Mouse (Mus musculus): Measurements from ENCODE around the gene Sgms1. TPM values are rescaled to one million over a fixed set of nuclear protein-coding genes. Genes with fewer than 3 reads are reported as not detected.
"Not testable (repeated sequence)": the region's sequence is repeated elsewhere in the genome, so short reads cannot be mapped to it uniquely, and the experiment has no call there.

Sgms1 gene
- polyA plus RNA-seq, 1 experiment from 2014 or later: 14.3 TPM

DNA sequence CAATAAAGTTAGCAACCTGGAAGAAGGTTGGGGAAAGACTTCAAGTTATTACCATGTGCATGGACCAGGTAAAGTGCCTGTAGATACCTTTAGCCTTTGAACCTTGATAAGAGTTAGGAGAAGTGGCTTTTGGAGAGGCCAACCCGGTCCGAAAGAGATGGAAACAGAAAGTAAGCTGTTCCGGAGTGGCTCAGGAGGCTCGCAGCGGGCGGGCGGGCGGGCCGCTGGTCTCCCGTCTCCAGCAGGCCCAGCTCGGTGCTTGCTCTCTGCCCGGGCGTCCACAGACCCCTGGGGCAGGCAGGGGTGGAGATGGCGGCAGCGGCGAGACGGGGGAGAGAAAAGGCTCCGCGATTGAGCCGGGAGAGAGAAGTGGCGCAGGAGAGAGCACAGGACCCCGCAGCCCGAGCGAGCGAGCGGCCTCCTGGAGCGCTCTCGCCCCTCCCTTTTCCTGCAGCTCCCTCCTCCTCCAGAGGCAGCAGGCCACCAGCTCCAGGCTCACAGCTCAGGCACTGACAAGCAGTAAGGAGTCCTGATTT, 281.7 kb downstream of the Sgms1 start, which contains the start of gene Asah2:
Gene Asah2, minus strand, starts transcription at position 441 of the 536 bp plus-strand sequence.
- no peaks in the 10 kb centered on the region; the same call in 1 of the 2 replicates for H3K9me3 ChIP-seq (replicated peaks)

GRCm38 (mm10) chr19:32106750-32107149, 282.8 kb downstream of the Sgms1 start:
- DNase-seq (ENCODE audit: low spot score): no peak
- Histone ChIP-seq H3K36me3 (no peaks in the 10 kb centered on the region), H3K27ac (no peak overlapping the region), H3K4me1 (peaks cover 15% of the 10 kb centered on the region; the same call in 1 of the 2 replicates), H3K27me3 (ENCODE audit: low read depth, poor library complexity, severe bottlenecking) (0 out of 2 replicates have a peak, but pooled peaks cover 3% of the 10 kb centered on the region), H3K9me3 (replicated peaks) (no peaks in the 10 kb centered on the region; the same call in 1 of the 2 replicates), H3K4me3 (no peak overlapping the region)
- 92% methylated on average over 2 of the region's 2 CpGs for WGBS

More for the DNA sequence above, 281.7 kb downstream of the Sgms1 start, which contains the start of gene Asah2:
- peaks cover 10% of the 10 kb centered on the region; the same call in 1 of the 2 replicates for H3K4me1 ChIP-seq
- peak within 1 kb of the TSS; percentile 72 for H3K4me3 ChIP-seq
- DNase-seq (ENCODE audit: low spot score): peak; percentile 82
- 0 out of 2 replicates have a peak, but pooled peaks cover 3% of the 10 kb centered on the region for H3K27me3 ChIP-seq (ENCODE audit: low read depth, poor library complexity, severe bottlenecking)
- H3K27ac ChIP-seq: peak within 1 kb of the TSS; percentile 95
- under 1% methylated on average over 28 of the region's 28 CpGs for WGBS
- H3K36me3 ChIP-seq: no peaks in the 10 kb centered on the region

DNA sequence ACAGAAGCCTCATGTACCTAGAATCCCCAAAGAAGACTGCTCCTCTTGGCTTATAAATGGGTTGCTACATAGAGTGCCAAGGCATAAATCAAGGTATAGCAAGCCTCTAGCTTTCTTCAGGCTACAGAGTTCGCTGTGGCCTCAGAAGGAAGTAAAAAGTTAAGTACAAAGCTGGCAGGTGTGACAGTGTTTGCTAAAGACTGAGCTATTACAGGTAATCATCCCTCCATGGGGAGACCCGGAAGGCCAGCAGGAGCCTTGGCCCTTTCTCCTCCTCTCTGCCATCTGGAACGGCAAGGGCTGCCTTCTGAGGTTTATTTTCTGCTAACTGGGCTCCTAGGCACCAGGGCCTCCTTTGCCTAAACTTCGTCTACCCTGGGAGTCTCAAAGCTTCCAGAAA, 285.3 kb downstream of the Sgms1 start:
- Histone ChIP-seq H3K4me3 (no peak overlapping the region), H3K4me1 (peaks cover 15% of the 10 kb centered on the region; the same call in 1 of the 2 replicates), H3K27ac (no peak overlapping the region), H3K9me3 (replicated peaks) (no peaks in the 10 kb centered on the region; the same call in 1 of the 2 replicates), H3K27me3 (ENCODE audit: low read depth, poor library complexity, severe bottlenecking) (0 out of 2 replicates have a peak, but pooled peaks cover 3% of the 10 kb centered on the region), H3K36me3 (no peaks in the 10 kb centered on the region)
- DNase-seq (ENCODE audit: low spot score): no peak
- WGBS: 62% methylated on average over 4 of the region's 4 CpGs

- 17% methylated on average over 9 of the region's 9 CpGs for WGBS
- no peak for DNase-seq (ENCODE audit: low spot score)
- Histone ChIP-seq H3K9me3 (replicated peaks) (no peaks in the 10 kb centered on the region; the same call in 1 of the 2 replicates), H3K4me3 (peak overlapping the region; percentile 23), H3K27ac (no peak overlapping the region), H3K36me3 (no peaks in the 10 kb centered on the region), H3K27me3 (ENCODE audit: low read depth, poor library complexity, severe bottlenecking) (0 out of 2 replicates have a peak, but pooled peaks cover 3% of the 10 kb centered on the region), H3K4me1 (peaks cover 13% of the 10 kb centered on the region; the same call in 1 of the 2 replicates)
Observed at GRCm38 (mm10) chr19:32102976-32103300, 286.6 kb downstream of the Sgms1 start.

DNA sequence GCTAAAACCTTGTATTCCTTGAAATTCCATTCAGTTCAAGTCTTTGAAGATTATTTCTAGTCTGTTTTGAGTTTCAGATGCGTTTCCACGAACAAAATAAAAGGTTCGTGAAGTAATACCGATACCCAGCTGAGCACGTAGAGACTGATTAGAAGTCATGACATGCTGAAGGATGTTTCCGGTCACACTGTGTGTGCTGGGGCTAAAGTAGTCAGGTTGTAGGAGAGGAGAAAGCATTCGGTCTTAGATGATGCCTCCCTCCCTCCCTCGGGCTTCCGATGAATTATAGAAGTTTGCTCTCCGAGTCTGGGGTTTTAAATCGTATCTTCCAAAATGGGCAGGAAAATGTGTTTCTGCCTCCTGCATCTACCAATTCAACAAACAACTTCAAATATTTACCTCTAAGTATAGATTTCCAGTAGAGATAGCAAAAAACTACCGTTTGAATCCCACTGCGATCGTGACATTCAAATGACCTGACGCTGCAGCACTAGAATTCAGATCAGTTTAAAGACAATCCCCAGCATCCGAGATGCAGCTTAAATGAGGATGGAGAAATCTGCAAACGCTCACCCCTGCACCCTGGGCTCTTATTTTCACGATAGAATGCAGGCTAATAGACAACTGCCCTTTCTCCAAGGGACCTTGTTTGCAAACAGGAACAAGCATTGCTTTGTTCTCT, 287.1 kb downstream of the Sgms1 start:
- WGBS: 36% methylated on average over 18 of the region's 18 CpGs
- Histone ChIP-seq H3K27me3 (ENCODE audit: low read depth, poor library complexity, severe bottlenecking) (0 out of 2 replicates have a peak, but pooled peaks cover 3% of the 10 kb centered on the region), H3K4me3 (peak overlapping the region; percentile 23), H3K9me3 (replicated peaks) (no peaks in the 10 kb centered on the region), H3K4me1 (peaks cover 9% of the 10 kb centered on the region; the same call in 1 of the 2 replicates), H3K27ac (no peak overlapping the region), H3K36me3 (no peaks in the 10 kb centered on the region)
- DNase-seq (ENCODE audit: low spot score): no peak

GRCm38 (mm10) chr19:32098582-32098981, 290.9 kb downstream of the Sgms1 start:
- no peak for DNase-seq (ENCODE audit: low spot score)
- H3K9me3 ChIP-seq (replicated peaks): no peaks in the 10 kb centered on the region
- H3K4me1 ChIP-seq: 0 out of 2 replicates have a peak, but pooled peaks cover 5% of the 10 kb centered on the region
- no peaks in the 10 kb centered on the region for H3K36me3 ChIP-seq
- 79% methylated on average over 3 of the region's 3 CpGs for WGBS
- 0 out of 2 replicates have a peak, but pooled peaks cover 3% of the 10 kb centered on the region for H3K27me3 ChIP-seq (ENCODE audit: low read depth, poor library complexity, severe bottlenecking)
- H3K27ac ChIP-seq: no peak overlapping the region
- no peak overlapping the region for H3K4me3 ChIP-seq

- WGBS: 88% methylated on average over 4 of the region's 4 CpGs
- Histone ChIP-seq H3K4me1 (no peaks in the 10 kb centered on the region), H3K36me3 (no peaks in the 10 kb centered on the region), H3K4me3 (no peak overlapping the region), H3K9me3 (replicated peaks) (no peaks in the 10 kb centered on the region), H3K27me3 (ENCODE audit: low read depth, poor library complexity, severe bottlenecking) (no peaks in the 10 kb centered on the region), H3K27ac (no peak overlapping the region)
- no peak for DNase-seq (ENCODE audit: low spot score)
Observed at GRCm38 (mm10) chr19:32092358-32092757, 297.2 kb downstream of the Sgms1 start.

DNA sequence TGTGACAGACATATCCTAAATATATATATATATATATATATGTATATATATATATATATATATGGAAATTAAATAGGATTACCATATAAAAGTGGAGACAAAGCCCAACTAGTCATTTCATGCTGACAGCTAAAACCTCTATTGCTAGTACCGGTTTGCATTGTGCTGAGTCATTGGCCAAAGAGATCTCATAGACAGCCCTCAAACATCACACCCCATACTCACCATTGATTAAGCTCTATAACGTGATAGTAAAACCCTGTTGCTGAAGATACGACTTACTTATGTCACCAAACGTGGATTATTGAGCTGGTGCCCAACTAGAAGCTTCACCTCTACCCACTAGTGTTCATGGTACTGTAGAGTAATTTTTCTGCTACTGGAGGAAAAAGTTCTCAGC, 298.7 kb downstream of the Sgms1 start:
- no peak overlapping the region for H3K4me3 ChIP-seq
- no peaks in the 10 kb centered on the region for H3K27me3 ChIP-seq (ENCODE audit: low read depth, poor library complexity, severe bottlenecking)
- DNase-seq (ENCODE audit: low spot score): no peak
- H3K36me3 ChIP-seq: no peaks in the 10 kb centered on the region
- H3K27ac ChIP-seq: no peak overlapping the region
- H3K4me1 ChIP-seq: no peaks in the 10 kb centered on the region
- no peaks in the 10 kb centered on the region for H3K9me3 ChIP-seq (replicated peaks)
- WGBS: 92% methylated on average over 4 of the region's 4 CpGs

DNA sequence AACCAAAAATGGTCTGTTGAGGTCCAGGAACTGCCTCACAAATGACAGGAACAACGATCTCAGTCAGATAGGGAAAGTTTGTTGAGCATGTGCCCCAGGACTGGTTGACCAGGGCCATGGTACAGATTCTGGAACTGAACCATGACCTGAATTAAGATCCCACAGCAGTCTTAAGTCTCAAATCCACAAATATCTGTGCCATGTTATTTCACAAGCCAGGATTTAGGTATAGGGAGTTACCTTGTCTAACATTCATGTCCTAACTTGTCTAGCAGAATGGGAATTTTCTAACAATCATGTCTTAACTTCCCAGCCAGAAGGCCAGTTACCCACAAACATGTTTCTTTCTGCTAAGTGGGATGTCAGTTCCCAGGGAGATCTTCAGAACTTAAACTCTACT, 300.9 kb downstream of the Sgms1 start:
- Histone ChIP-seq H3K4me1 (no peaks in the 10 kb centered on the region), H3K36me3 (no peaks in the 10 kb centered on the region), H3K4me3 (no peak overlapping the region), H3K9me3 (replicated peaks) (no peaks in the 10 kb centered on the region), H3K27me3 (ENCODE audit: low read depth, poor library complexity, severe bottlenecking) (no peaks in the 10 kb centered on the region), H3K27ac (no peak overlapping the region)
- DNase-seq (ENCODE audit: low spot score): no peak
- WGBS: 91% methylated on average over 1 of the region's 1 CpGs

DNA sequence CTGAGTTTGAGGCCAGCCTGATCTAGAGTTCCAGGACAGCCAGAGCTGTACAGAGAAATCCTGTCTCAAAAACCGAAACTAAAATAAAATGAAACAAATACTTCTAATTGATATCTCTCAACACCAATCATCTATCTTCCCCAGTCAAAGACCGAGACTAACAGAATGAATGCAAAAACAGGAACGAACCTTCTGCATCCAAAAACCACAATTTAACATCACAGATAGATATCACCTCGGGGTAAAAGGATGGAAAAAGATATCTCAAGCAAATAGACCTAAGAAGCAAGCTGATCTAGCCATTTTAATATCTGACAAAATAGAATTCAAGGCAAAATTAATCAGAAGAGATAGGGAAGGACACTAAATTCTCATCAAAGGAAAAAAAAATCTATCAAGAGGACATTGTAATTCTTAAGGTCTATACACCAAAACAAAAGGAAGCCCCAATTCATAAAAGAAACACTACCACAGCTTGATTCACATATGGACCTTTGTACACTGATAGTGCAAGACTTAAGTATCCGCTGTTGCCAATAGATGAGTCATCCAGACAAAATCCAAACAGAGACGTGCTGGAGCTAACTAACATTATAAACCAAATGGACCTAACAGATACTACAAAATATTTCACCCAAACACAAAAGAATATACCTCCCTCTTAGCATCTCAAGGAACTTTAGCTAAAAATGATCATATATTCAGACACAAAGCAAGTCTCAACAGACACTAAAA, 301.6 kb downstream of the Sgms1 start:
- H3K4me3 ChIP-seq: no peak overlapping the region
- no peaks in the 10 kb centered on the region for H3K4me1 ChIP-seq
- DNase-seq (ENCODE audit: low spot score): no peak
- no peaks in the 10 kb centered on the region for H3K36me3 ChIP-seq
- H3K9me3 ChIP-seq (replicated peaks): no peaks in the 10 kb centered on the region
- no peaks in the 10 kb centered on the region for H3K27me3 ChIP-seq (ENCODE audit: low read depth, poor library complexity, severe bottlenecking)
- H3K27ac ChIP-seq: no peak overlapping the region
- WGBS: 90% methylated on average over 6 of the region's 6 CpGs

DNA sequence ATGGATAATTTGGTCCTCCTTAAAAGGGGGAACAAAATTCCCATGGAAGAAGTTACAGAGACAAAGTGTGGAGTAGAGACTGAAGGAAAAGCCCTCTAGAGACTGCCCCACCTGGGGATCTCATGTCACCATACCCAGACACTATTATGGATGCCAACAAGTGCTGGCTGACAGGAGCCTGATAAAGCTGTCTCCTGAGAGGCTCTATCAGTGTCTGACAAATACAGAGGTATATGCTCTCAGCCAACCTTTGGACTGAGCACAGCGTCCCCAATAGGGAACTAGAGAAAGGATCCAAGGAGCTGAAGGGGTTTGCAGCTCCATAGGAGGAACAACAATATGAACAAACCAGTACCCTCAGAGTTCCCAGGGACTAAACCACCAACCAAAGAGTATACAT, 304.7 kb downstream of the Sgms1 start:
- not testable (repeated sequence) for H3K27ac ChIP-seq; H3K9me3 ChIP-seq (replicated peaks); H3K27me3 ChIP-seq (ENCODE audit: low read depth, poor library complexity, severe bottlenecking); H3K4me3 ChIP-seq; H3K4me1 ChIP-seq; H3K36me3 ChIP-seq; DNase-seq (ENCODE audit: low spot score)
- 87% methylated on average over 1 of the region's 1 CpGs for WGBS

Measured in limb, embryonic 10.5 days (tissue).